Mouse (Mus musculus) spleen, postnatal 14 days (tissue): Measurements from ENCODE around the gene Meltf.
"Not testable (repeated sequence)": the region's sequence is repeated elsewhere in the genome, so short reads cannot be mapped to it uniquely, and the experiment has no call there.

Experiments
- DNase-seq, 2 experiments: peaks; one replicate each; pipeline ENCODE4 v3.0.0; 2021 to 2022; ENCODE audit warnings: low spot score in 2 of 2

The Meltf gene

DNA sequence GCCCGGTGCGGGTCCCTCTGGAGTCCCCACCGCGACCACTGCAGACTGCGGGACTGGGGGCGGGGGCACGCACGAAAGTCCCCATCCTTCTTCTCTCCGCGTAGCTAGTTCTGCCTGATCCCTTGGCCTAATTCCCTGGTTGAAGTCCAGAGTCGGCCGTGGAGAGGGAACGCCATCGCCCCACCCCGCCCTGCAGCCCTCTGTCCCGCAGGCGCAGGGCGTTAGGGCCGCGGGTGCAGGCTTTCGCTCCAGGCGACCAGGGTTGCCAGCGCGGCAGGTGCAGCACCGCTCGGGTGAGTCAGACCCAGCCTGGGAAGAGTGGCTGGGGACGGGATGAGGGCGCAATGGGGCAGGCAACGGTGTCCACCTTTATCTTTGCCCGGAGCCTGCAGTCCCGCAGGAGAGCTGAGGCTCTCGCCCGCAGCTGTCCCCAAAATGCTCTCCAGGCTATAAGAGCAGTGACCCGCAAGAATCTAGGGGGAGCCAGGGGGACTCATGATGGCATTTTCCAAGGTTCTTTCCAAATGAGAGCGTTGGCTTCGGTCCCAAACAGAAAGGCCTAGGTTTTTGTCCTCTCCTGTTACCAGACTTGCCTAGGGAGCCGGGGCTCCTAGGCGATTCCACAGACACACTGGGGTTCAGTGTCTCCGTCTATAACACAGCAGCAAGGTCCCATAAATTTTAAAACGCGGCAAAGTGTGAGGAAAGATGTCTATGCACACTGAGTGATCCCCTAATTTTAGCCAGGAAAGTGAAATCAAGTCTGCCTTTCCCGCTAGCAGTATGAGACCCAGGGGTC lies 55.3 kb downstream of the Meltf start, which contains the start of gene Pigz:
Pigz (plus strand) TSS at position 101 of the 799 bp plus-strand sequence.
- no peak for DNase-seq

DNA sequence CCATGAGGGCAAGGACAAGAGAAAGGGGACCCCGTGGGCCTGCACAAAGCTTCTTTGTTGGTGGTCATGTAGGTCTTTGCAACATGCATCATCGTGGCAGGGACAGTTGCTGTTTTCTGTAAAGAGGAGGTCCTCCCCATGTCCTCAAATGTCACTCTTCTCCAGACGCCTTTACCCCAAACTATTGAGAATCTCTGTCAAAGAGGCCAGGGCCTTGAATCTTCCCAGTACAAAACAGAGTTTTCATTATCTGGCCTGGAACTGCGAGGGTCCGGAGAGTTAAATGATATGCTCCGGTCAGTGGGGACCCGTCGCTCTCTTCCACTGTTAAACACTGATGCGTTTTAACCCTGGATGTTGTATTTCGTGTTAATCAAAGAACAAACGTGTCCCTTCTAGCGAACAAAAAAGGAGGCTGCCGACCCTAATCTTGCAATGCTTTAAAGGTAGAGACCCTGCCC lies 56.0 kb downstream of the Meltf start:
- DNase-seq: no peak

DNA sequence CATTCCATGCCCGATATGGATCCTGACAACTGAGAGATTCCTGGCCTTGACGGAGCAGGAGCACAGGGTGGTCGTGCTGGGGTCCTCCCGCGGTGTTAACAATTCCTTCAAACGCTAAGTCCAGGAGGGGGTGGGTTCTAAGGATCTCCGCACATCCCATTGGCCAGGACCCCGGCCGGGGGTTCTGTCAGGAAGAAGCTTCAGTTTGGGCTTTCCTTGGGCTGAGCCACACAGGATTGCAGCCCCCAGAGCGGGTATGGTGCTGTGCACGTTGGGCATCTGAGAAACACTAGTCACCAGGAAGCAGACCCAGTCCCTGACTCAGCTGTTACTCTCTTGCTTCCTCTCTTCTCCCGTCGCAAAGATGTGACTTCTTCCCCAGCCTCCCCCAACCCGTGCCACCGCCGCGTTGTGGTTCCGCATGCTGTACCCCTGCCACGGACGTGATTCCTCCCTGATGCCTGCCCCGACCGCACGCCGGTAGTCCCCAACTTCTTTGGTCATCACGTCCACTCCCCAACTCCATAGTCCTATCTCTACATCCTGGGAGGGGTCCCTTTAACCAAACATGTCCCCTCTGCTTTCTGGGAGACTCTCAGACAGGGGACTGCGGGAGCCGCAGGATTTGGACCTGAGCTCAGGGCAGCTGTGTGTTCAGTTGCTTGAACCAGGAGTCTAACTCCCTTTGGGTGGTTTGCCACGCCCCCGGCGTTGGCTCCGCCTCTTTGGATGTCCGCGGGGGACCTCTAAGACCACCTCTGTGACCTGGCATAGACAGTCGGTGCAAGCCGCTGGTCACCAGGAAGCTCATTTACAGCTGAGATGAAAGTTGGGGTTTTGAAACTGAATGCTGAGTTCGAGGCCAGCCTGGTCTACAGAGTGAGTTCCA lies 56.7 kb downstream of the Meltf start:
- DNase-seq: no peak

DNA sequence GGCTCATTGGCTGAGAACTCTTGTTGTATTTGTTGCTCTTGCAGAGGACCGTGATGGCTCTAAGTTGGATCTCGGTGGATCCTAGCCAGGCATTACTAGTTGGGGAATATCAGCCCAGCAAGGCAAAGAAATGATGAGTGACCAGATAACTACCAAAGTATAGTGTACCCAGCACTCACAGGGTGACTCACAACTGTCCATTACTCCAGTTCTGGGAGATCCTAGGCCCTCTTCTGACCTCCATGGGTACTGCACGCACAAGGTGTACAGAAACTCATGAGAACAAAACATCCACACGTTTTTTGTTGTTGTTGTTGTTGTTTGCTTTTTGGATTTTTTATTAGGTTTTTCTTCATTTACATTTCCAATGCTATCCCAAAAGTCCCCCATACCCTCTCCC lies 58.0 kb downstream of the Meltf start:
- DNase-seq: no peak

DNA sequence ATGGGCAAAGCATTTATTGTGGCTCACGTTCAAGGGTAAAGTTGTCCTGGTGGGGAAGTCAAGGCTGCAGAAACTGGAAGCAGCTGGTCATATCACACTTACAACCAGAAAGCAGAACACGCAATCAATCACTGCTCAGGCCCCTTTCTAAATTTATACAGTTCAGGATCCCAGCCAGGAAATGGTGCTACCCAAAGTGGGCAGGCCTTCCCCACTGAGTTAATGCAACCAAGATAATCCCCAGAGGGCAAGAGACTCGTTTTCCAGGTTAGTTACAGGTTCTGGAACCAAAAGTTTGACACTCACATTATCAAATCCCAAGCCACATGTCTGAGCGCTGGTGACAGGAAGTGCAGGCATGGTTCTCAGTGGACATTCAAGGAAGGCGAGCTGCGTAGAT lies 60.2 kb downstream of the Meltf start:
- DNase-seq: no peak

DNA sequence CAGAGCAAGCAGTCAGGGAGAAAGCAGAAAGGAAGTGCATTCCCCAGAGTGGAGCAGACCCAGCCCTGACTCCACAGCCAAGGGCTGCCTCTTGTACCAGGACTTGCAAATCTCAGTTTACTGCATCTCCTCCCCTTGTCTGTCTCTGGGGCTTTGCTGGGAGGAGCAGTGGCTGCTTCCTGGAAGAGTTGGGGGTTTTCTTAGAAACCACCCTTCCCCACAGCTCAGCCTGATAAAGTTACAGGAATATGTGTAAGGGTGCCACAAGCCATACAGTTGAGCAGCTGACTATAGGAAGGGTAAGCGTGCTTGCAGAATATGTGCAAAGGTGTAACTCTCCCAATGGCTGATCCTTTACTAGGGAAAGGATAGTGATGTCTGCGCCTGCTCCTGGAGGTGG lies 62.0 kb downstream of the Meltf start:
- no peak for DNase-seq

DNA sequence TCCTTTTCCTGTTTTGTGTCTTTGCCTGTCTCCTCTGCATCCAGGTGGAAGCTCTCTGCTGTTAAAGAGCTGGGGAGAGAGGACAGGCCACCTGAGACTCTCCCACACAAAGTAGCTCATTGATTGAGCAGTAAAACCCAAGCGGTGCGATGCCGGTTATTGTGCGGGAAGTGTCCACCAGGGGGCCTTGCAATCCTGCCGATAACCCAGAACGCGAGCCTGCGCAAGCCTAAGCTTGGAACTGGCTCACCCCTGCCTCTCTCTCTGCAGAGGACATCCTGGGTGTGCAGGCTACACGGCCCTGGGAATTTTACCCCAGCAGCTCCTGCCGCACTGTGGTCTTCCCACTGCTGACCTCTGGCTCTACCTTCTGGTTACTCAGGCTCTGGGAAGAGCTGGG lies 65.4 kb downstream of the Meltf start:
- peak; percentile 53 to 76 for DNase-seq

DNA sequence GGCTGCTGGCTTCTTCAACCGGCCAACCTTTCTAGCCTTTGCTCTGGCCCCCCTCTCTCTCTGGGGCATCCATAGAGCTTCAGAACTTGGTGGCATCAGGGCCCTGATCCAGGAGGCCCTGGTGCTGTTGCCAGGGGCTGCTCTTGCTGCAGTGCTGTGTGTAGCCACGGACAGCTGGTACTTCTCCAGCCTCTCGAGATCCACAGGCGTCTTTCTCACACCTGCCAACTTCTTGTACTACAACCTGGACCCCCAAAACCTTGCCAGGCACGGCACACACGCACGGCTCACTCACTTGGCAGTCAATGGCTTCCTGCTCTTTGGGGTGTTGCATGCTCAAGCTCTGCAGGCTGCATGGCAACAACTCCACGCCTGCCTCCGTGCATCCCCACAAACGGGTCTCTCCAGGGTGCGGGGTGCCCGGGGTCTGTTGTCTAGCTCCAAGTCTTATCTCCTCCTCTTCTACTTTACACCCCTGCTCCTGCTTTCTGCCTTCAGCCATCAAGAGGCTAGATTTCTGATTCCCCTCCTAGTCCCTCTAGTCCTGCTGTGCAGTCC lies 66.2 kb downstream of the Meltf start:
- no peak for DNase-seq

DNA sequence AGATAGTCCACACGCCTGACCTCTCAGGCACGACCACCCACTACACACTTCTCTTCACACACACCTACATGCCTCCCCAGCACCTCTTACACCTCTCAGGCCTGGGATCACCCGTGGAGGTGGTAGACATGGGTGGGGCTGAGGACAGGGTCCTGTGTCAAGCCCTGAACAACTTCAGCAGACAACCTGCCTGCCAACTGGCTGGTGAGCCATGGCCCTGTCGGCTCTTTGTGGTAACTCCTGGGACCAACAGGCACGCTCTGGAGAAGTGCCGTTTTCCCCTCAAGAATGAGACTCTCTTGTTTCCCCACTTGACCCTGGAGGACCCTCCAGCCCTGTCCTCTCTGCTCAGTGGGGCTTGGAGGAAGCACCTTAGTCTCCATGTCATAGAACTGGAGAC lies 66.8 kb downstream of the Meltf start:
- DNase-seq: no peak

DNA sequence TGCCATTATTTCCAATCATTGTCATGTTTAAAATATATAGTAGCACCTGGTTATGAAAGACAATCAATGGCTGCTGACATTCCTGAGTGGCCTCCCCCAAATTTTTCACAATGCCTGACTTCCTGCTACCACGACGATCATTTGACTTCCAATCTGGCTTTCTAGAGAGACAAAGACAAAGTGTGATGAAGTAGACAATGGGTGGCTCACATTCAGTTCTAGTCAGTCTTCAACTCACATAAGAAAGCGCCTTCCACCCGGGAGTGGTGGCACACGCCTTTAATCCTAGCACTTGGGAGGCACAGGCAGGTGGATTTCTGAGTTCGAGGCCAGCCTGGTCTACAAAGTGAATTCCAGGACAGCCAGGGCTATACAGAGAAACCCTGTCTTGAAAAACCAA lies 67.4 kb downstream of the Meltf start:
- DNase-seq: not testable (repeated sequence)

DNA sequence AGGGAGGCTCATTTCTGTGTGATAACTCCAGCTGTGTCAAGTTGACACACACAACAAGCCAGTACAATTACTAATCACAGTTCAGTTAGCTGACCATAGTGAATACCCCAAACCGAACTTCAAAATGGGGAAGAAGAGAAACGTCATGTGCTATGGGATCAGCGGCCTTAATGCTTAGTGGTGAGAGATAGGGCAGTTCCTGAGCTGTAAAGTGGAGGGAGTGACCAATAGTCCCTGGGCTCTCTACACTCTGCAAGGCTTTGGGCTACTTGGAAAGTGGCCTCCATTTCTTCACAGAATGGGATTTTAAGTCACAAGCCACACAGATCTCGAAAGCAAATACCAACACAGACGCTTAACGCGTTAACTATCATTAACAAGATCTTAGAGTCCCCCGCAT lies 68.7 kb downstream of the Meltf start:
- no peak for DNase-seq

DNA sequence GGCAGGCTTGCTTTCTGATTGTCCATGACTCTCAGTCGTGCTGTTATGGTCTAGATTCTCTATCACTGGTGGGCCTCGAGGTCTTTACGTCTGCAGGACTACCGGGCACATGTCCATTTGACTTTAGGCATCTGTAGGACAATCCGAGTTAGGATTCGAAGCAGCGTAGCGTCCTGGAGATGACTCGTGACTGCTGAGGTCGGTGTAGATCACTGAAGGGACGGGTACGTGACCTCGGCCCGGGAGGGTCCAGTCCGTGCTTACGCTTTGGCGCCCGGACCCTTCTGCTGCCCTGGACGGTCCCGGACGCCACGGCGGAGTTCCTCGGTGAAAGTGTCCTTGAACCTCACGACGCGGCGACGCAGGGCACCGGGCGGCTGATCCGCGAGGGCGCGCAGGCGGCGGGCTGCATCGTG lies 69.3 kb downstream of the Meltf start:
- no peak for DNase-seq

DNA sequence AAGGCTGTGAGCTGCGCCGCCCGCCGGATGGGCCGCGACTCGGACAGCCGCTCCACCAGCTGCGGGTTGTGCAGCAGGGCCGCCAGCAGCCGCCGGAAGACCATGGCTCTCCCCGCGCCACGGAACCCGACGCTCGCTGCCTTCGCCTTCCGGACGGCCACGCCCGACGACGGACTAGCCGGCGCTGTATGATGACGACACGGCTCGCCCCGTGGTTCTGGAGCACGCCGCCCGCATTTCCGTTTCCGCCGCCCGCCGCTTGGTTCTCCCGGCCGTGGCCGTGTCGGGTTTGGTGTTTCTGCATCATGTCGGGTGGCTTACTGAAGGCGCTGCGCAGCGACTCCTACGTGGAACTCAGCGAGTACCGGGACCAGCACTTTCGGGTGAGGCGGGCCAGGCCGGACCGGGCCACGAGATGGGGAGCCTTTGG lies 69.8 kb downstream of the Meltf start, which contains the start of the genes 0610012G03Rik and Ncbp2:
0610012G03Rik (minus strand) TSS at position 150 of the 430 bp plus-strand sequence.
Ncbp2 (plus strand) TSS at position 169 of the 430 bp plus-strand sequence.
- DNase-seq: peak; percentile 91 to 97
